Mouse (Mus musculus): ENCODE data around the gene Trim10. TPM values are rescaled to one million over a fixed set of nuclear protein-coding genes. Genes with fewer than 3 reads are reported as not detected.

Trim10 gene
- polyA plus RNA-seq, 1 experiment from 2014 or later, result 25.4 TPM

DNA sequence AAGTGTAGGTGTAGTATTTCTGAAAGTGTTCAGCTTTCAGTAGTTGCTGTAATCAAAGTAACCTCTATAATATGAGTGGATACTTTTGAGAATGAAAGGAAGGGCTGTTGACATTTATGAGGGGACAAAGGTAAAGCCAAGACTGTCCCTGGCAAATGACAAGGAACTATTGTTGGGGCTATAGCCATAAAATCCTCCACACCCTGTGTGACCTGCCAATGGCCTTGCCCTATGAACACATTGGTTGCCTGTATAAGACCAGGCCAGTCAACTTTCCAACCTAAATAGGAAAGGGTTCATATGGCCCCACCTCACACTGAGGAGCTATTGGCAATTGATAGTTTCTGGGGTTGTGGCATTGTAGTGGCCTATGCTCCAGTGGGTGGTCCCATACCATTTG, 27.7 kb downstream of the Trim10 start:
- Histone ChIP-seq H3K27ac (no peak overlapping the region), H3K9me3 (no peaks in the 10 kb centered on the region), H3K4me2 (no peak overlapping the region)

DNA sequence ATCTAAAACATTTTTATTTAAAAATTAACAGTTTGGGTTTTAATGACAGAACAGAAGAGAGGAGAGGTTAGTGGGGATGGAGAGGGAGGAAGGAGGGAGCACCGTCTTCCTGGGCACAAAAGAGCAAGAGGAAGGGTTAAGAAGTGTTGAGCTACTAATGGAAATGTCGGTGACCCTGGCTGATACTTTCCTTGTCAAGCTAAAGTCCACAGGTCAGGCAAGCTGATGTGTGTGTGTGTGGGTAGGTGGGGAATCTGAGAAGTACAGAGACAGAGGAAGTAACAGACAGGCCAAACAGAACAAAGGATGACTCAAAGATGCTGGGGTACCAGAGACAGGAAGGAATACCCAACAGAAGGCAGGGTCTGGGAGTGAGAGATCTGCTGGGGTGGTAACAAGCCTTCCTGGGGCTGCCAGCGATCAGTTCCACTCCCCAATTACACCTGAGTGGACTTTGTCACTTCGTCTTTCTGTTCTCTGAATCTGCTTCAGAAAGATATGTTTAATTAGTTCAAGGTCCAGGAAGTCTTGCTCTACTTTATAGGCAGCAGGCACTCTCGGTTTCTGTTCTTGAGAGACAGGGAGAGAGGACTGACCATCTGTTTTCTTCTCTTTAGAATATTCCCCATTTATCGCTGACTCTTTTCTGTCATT, 28.3 kb downstream of the Trim10 start, which contains the start of gene Trim31:
Gene Trim31 (plus strand): TSS at position 567 of the 654 bp plus-strand sequence.
- Histone ChIP-seq H3K4me1 (no peaks in the 10 kb centered on the region), H3K36me3 (no peaks in the 10 kb centered on the region), H3K9me3 (no peaks in the 10 kb centered on the region), H3K27ac (peak within 1 kb of the TSS; percentile 26; the same call in 1 of the 2 replicates), H3K4me2 (no peak within 1 kb of the TSS), H3K27me3 (replicated peaks) (no peaks in the 10 kb centered on the region), H3K9ac (no peak within 1 kb of the TSS), H3K4me3 (replicated peaks) (no peak within 1 kb of the TSS)
- ATAC-seq (ENCODE audit: insufficient read depth, low FRiP score, low read depth), result peak; percentile 16; the same call in 1 of the 2 replicates
- 61% methylated on average over 6 of the region's 6 CpGs for WGBS

More for the DNA sequence above, 27.7 kb downstream of the Trim10 start:
- no peaks in the 10 kb centered on the region for H3K36me3 ChIP-seq
- no peak overlapping the region for H3K9ac ChIP-seq
- no peak overlapping the region for H3K4me3 ChIP-seq (replicated peaks)
- H3K4me1 ChIP-seq, result no peaks in the 10 kb centered on the region
- ATAC-seq (ENCODE audit: insufficient read depth, low FRiP score, low read depth), result no peak
- H3K27me3 ChIP-seq (replicated peaks), result no peaks in the 10 kb centered on the region

DNA sequence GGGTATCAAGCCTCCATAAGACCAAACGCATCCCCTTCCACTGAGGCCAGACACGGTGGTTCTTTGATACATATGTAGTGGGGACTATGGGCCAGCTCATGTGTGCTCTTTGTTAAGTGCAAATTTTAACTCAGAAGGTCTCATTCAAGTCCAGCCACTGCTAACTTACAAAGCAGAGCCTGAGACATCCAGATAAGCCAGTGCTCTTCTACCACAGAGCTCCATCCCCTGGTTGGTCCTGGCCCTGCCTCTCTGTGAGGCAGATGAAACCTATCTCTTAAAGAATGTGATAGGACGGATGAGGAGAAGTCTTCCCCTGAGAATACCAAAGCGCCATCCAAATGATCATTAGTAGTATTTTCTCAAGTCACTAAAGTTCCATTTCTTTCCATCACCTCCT, 30.0 kb downstream of the Trim10 start:
- no peak overlapping the region for H3K9ac ChIP-seq
- 85% methylated on average over 4 of the region's 4 CpGs for WGBS
- H3K4me1 ChIP-seq, result no peaks in the 10 kb centered on the region
- no peaks in the 10 kb centered on the region for H3K27me3 ChIP-seq (replicated peaks)
- H3K4me2 ChIP-seq, result no peak overlapping the region
- H3K27ac ChIP-seq, result no peak overlapping the region
- no peak overlapping the region for H3K4me3 ChIP-seq (replicated peaks)
- no peak for ATAC-seq (ENCODE audit: insufficient read depth, low FRiP score, low read depth)
- no peaks in the 10 kb centered on the region for H3K36me3 ChIP-seq
- H3K9me3 ChIP-seq, result no peaks in the 10 kb centered on the region

DNA sequence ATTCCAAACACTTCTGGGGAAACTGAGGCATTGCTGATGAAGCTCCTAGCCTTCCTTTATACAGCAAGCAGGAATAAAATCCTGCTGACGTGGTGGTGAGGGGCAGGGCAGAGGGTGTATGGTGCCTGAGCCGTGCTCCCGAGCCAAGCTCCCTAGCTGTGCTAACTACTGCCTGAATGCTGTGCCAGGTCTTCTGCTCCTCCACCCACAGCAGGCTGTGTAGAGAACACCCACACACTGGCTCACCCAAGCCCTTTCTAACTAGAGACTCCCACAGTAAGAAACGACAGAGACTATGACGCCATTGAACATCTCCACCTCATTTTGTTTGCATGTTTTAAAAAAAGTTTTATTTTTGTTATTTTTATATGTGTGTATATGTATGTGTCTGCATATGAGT, 30.6 kb downstream of the Trim10 start:
- no peak overlapping the region for H3K9ac ChIP-seq

DNA sequence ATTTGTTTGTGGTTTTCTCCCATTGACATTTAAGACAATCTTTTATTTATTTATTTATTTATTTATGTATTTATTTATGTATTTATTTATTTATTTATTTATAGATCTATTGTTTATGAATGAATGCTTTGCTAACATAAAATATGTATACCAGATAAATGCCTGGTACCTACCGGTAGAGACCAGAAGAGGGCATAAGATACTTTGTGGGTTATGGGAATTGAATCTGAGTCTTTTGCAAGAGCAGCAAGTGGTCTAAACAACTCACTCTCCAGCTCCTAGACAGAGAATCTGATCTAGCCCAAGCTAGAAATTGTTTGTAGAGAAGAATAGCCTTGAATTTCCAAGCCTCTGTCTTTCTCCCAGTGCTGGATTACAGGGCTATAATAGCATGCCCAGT, 31.3 kb downstream of the Trim10 start:
- no peaks in the 10 kb centered on the region for H3K27me3 ChIP-seq (replicated peaks)
- no peak overlapping the region for H3K4me2 ChIP-seq
- H3K4me1 ChIP-seq, result no peaks in the 10 kb centered on the region
- H3K36me3 ChIP-seq, result no peaks in the 10 kb centered on the region
- H3K9ac ChIP-seq, result no peak overlapping the region
- no peak overlapping the region for H3K4me3 ChIP-seq (replicated peaks)
- no peaks in the 10 kb centered on the region for H3K9me3 ChIP-seq
- 24% methylated on average over 1 of the region's 1 CpGs for WGBS
- no peak for ATAC-seq (ENCODE audit: insufficient read depth, low FRiP score, low read depth)
- H3K27ac ChIP-seq, result no peak overlapping the region

More for the DNA sequence above, 30.6 kb downstream of the Trim10 start:
- Histone ChIP-seq H3K9me3 (no peaks in the 10 kb centered on the region), H3K27me3 (replicated peaks) (no peaks in the 10 kb centered on the region), H3K4me3 (replicated peaks) (no peak overlapping the region), H3K4me2 (no peak overlapping the region), H3K27ac (no peak overlapping the region), H3K4me1 (no peaks in the 10 kb centered on the region), H3K36me3 (no peaks in the 10 kb centered on the region)
- no peak for ATAC-seq (ENCODE audit: insufficient read depth, low FRiP score, low read depth)
- 81% methylated on average over 5 of the region's 5 CpGs for WGBS

DNA sequence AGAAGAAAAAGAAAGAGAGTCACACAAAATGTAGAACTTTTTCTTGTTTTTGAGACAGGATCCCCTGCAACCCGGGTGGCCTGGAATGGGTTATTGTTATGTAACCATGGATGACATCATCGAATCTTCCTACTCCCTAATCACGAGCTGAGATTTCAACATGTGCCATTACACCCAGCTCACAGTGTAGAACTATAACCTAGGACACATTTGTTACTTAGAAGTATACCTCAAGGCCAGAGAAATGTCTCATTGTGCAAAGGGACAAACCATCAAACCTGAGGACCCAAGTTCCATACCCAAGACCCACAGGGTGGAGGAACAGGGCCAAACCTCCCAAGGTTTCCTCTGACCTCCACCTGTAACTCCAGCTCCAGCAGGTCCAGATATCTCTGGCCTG, 34.3 kb downstream of the Trim10 start:
- no peak for ATAC-seq (ENCODE audit: insufficient read depth, low FRiP score, low read depth)
- WGBS, result 67% methylated on average over 3 of the region's 3 CpGs

DNA sequence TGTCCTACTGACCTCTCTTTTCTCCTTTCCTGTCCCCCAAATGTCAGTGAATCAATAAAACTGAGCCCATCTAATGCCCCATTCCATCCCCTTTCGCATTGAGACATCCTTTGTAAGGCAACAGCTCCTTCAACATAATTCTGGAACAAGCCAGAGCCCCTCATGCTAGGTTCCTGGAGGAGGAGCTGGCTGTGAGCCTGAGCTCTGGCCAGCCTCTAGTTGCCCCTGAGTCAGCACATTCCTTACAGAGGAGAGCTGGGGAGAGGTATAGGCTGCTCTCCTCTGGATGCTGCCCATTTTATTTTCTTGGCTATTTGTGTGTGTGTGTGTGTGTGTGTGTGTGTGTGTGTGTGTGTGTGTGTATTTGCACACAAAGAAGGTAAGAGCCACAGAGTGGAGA, 38.9 kb downstream of the Trim10 start:
- Histone ChIP-seq H3K4me2 (no peak overlapping the region), H3K9ac (no peak overlapping the region), H3K27me3 (replicated peaks) (no peaks in the 10 kb centered on the region), H3K36me3 (no peaks in the 10 kb centered on the region), H3K4me3 (replicated peaks) (no peak overlapping the region), H3K27ac (no peak overlapping the region), H3K9me3 (no peaks in the 10 kb centered on the region), H3K4me1 (no peaks in the 10 kb centered on the region)
- 48% methylated on average over 1 of the region's 1 CpGs for WGBS
- peak; percentile 47; the same call in 1 of the 2 replicates for ATAC-seq (ENCODE audit: insufficient read depth, low FRiP score, low read depth)

More for the DNA sequence above, 34.3 kb downstream of the Trim10 start:
- Histone ChIP-seq H3K4me3 (replicated peaks) (no peak overlapping the region), H3K27me3 (replicated peaks) (no peaks in the 10 kb centered on the region), H3K9me3 (no peaks in the 10 kb centered on the region), H3K4me1 (no peaks in the 10 kb centered on the region), H3K36me3 (no peaks in the 10 kb centered on the region), H3K4me2 (no peak overlapping the region), H3K27ac (no peak overlapping the region), H3K9ac (no peak overlapping the region)

DNA sequence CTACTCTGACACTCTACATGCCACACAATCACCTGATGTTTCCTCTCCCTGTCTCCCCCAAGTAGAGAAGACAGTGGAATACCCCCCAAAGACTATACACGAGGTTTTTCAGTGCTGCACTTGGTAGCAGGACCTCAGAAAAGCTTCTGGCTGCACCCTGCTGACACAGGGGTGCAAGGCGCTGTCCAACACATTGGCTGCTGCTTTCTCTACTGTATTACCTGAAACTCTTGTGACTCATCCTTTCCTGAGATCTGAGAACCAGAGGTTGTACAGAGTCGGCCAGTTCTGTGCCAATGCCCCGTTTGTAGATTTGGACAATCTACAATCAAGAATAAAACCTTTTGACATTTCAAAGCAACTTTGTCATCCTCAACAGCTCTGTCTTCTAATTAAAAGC, 40.4 kb downstream of the Trim10 start:
- H3K4me3 ChIP-seq (replicated peaks), result no peak overlapping the region
- no peak overlapping the region for H3K27ac ChIP-seq
- H3K27me3 ChIP-seq (replicated peaks), result no peaks in the 10 kb centered on the region
- ATAC-seq (ENCODE audit: insufficient read depth, low FRiP score, low read depth), result no peak
- WGBS, result 47% methylated on average over 4 of the region's 4 CpGs
- H3K9me3 ChIP-seq, result no peaks in the 10 kb centered on the region
- no peaks in the 10 kb centered on the region for H3K4me1 ChIP-seq
- H3K4me2 ChIP-seq, result no peak overlapping the region
- H3K36me3 ChIP-seq, result no peaks in the 10 kb centered on the region
- H3K9ac ChIP-seq, result no peak overlapping the region

DNA sequence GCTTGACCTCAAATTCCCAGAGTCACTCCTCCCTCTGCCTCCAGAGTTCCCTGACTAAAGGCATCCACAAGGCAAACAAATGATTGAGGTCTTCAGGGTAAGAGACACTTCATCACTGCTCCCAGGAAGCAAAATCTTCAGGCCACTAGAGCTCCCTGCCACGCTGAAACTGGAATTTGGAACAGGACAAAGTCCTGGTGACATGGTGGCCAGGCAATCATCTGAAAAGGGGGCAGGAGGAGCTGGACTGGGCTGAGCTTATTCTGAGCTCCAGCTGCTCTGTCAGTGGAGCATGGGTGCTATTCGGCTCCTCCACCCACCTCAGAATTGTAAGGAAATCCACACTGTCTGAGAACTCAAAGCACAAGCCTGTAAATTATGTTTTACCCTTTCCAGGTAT, 42.7 kb downstream of the Trim10 start:
- ATAC-seq (ENCODE audit: insufficient read depth, low FRiP score, low read depth), result no peak
- no peak overlapping the region for H3K27ac ChIP-seq
- H3K4me2 ChIP-seq, result no peak overlapping the region
- no peak overlapping the region for H3K4me3 ChIP-seq (replicated peaks)
- H3K27me3 ChIP-seq (replicated peaks), result no peaks in the 10 kb centered on the region
- H3K9ac ChIP-seq, result no peak overlapping the region
- 53% methylated on average over 2 of the region's 2 CpGs for whole genome bisulfite sequencing
- no peaks in the 10 kb centered on the region for H3K4me1 ChIP-seq
- H3K9me3 ChIP-seq, result no peaks in the 10 kb centered on the region
- H3K36me3 ChIP-seq, result no peaks in the 10 kb centered on the region

DNA sequence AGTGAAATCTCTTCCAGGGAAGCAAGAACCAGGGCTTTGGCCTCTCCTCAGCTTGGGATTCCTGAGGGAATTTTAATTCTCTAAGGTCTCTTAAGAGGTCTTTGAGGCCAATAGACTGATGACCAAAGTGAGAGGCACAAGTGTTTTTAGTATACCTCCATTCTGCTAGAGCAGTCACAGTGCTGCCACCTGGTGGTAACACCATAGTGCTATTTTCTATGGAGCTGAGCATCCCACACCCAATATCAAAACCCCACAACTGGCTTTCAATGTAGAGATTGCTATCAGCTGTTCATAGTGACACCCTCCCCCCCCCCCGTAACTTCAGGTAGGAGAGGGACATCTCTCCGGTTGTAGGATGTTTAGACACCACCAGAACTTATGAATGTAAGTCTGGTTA, 44.7 kb downstream of the Trim10 start:
- H3K4me2 ChIP-seq, result no peak overlapping the region
- H3K4me3 ChIP-seq (replicated peaks), result no peak overlapping the region
- no peak overlapping the region for H3K9ac ChIP-seq
- H3K36me3 ChIP-seq, result no peaks in the 10 kb centered on the region
- ATAC-seq (ENCODE audit: insufficient read depth, low FRiP score, low read depth), result no peak
- no peaks in the 10 kb centered on the region for H3K27me3 ChIP-seq (replicated peaks)
- 6% methylated on average over 2 of the region's 2 CpGs for WGBS
- no peaks in the 10 kb centered on the region for H3K9me3 ChIP-seq
- H3K27ac ChIP-seq, result no peak overlapping the region
- no peaks in the 10 kb centered on the region for H3K4me1 ChIP-seq

DNA sequence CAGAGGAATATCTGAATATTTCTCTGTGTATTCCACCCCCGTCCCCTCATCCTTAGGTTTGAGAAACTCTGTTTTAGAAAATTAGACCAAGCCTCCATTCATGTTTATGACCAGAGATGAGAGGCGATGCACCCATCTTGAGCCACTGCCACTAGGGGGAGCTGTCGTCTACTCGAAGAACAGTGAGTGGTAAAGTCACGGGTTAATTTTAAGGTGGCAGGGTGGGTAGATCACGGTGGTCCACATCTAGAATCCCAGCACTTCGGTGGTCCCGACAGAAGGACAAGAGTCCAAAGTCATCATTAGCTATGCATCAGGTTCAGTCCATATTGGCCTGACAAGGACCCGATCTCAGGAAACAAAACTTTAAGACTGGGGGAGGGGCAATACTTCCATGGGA, 45.7 kb downstream of the Trim10 start:
- no peak overlapping the region for H3K27ac ChIP-seq
- H3K9me3 ChIP-seq, result no peaks in the 10 kb centered on the region
- ATAC-seq (ENCODE audit: insufficient read depth, low FRiP score, low read depth), result no peak
- H3K4me2 ChIP-seq, result no peak overlapping the region
- no peak overlapping the region for H3K4me3 ChIP-seq (replicated peaks)
- no peaks in the 10 kb centered on the region for H3K27me3 ChIP-seq (replicated peaks)
- H3K36me3 ChIP-seq, result no peaks in the 10 kb centered on the region
- WGBS, result 17% methylated on average over 9 of the region's 9 CpGs
- H3K4me1 ChIP-seq, result no peaks in the 10 kb centered on the region
- H3K9ac ChIP-seq, result no peak overlapping the region

DNA sequence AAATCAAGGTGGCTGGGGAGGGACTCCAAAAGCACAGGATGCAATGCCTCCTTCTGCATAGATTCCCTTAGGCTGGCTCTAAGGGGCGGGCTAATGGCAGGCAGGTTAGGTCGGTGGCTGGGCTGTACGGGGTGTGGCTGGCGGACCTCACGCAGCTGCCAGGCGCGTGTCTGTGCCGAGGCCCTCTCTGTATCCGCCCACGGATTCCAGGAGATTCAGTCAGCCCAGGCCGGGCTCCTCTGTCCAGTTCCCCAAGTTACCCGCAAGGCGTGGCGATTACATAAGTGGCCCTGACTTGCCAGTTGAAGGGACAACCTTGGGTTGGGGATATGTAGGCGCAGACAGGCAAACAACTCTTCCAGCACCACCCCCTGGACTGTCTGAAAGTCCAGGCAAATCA, 50.9 kb downstream of the Trim10 start:
- H3K9me3 ChIP-seq, result no peaks in the 10 kb centered on the region
- H3K9ac ChIP-seq, result no peak overlapping the region
- no peak overlapping the region for H3K4me2 ChIP-seq
- no peak overlapping the region for H3K4me3 ChIP-seq (replicated peaks)
- WGBS, result 38% methylated on average over 15 of the region's 15 CpGs
- no peaks in the 10 kb centered on the region for H3K36me3 ChIP-seq
- H3K27me3 ChIP-seq (replicated peaks), result no peaks in the 10 kb centered on the region
- no peak overlapping the region for H3K27ac ChIP-seq
- peak; percentile 39; the same call in 1 of the 2 replicates for ATAC-seq (ENCODE audit: insufficient read depth, low FRiP score, low read depth)
- H3K4me1 ChIP-seq, result no peaks in the 10 kb centered on the region

DNA sequence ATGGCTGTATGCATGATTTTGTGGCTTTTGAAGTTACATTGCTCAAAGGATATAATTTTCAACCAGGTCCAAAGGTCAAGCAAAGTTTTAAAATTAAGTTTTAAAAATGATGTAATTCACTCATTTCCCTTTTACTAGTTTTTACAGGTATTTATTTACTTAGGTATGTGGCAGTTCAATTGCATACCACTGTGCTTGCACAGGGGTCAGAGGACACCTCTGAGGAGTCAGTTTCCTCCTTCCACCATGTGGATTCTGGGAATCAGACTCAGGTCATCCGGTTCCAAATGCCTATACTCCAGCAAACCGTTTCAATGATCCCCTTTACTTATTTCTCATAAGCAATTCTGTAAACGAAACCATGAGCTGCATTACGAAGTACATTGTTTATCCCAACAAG, 53.3 kb downstream of the Trim10 start:
- no peaks in the 10 kb centered on the region for H3K27me3 ChIP-seq (replicated peaks)

More for the DNA sequence above, 53.3 kb downstream of the Trim10 start:
- H3K4me1 ChIP-seq, result no peaks in the 10 kb centered on the region
- ATAC-seq (ENCODE audit: insufficient read depth, low FRiP score, low read depth), result no peak
- no peak overlapping the region for H3K9ac ChIP-seq
- no peak overlapping the region for H3K4me2 ChIP-seq
- no peaks in the 10 kb centered on the region for H3K36me3 ChIP-seq
- WGBS, result 74% methylated on average over 4 of the region's 4 CpGs
- H3K4me3 ChIP-seq (replicated peaks), result no peak overlapping the region
- no peaks in the 10 kb centered on the region for H3K9me3 ChIP-seq
- H3K27ac ChIP-seq, result no peak overlapping the region

All from stomach, embryonic 15.5 days (tissue).